Mouse (Mus musculus) ZHBTc4 (cell line): ENCODE measurements at regions not wholly inside any gene's neighbourhood (a gene's known extent, or its start where the extent isn't known, plus 50 kb on each side); places are given as distances from the start of the nearest gene placed in this dataset.

Experiments
- DNase-seq: peaks from one replicate; pipeline ENCODE4 v3.0.0-alpha.2; 2011; ENCODE audit warnings: low read depth, low spot score

- no peak for DNase-seq
These were observed 320.0 kb downstream of the Prr30 start for GRCm38 (mm10) chr14:100880103-100880502.

- no peak for DNase-seq
These were observed 332.3 kb downstream of the Prr30 start for GRCm38 (mm10) chr14:100867790-100868189.

DNA sequence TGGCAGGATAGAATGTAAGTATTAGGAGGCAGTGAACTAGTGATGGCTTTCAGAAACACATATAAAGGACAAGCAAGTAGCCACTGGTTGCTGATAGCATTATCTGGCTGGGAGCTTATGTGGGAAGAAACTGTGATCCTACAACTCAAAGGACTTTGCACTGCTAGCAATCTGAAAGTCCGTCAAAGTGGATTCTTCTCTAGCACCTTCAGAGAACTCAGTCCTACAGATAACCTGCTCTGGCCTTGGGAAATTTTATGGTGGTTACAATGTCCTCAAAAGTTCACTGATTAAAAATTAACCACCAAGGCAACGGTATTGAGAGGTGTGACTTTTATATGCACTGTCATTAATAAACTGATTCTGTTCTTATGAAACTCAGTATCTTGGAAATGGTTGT lies 335.3 kb downstream of the Prr30 start:
- DNase-seq, result no peak

- no peak for DNase-seq
These were observed 336.0 kb downstream of the Prr30 start for GRCm38 (mm10) chr14:100864164-100864563.

DNA sequence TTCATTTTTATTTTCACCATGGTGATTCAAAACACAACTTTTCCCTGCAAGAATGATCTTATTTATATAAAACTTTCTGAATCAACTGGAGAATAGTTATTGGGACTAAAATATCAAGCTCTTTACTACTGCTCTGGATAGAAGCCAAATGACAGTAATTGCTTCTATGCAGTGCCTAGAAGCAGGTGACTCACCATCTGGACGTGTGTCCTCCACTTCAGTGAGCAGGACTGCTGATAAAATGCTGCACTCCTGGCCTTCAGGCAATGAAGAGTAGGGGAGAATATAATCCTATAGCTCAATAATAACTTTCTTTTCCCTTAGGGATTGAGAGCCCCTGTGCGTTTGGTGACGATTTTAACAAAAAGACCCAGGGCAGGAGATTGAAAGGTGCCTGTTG lies 357.3 kb downstream of the Prr30 start:
- no peak for DNase-seq
